Mouse (Mus musculus) intestine, postnatal 0 days (tissue): ENCODE data around the gene Cdh15. TPM values are rescaled to one million over a fixed set of nuclear protein-coding genes. Genes with fewer than 3 reads are reported as not detected.

ENCODE experiments used
- ATAC-seq: fragments of 200-750 bp; cut with Nextera tagmentation; 2 replicates; pipeline ENCODE4 v1.8.0; 2017; ENCODE audit warnings: mild to moderate bottlenecking, moderate TSS enrichment, moderate library complexity
- H3K27ac ChIP-seq: fragments of 300-500 bp; sonication (generic); 2 replicates; pipeline ENCODE4 v1.5.1; 2014; ENCODE audit warnings: mild to moderate bottlenecking, low read depth, low read length, moderate library complexity
- H3K27me3 ChIP-seq: fragments of 300-500 bp; sonication (generic); replicated peaks from 2 replicates; pipeline ENCODE4 v1.6.1; 2014; ENCODE audit warnings: low read length, mixed read lengths; ENCODE audit not compliant: control insufficient read depth, insufficient read depth
- H3K36me3 ChIP-seq: fragments of 300-500 bp; sonication (generic); 2 replicates; pipeline ENCODE4 v1.6.1; 2014; ENCODE audit warnings: mild to moderate bottlenecking, moderate library complexity; ENCODE audit not compliant: control insufficient read depth, insufficient read depth
- H3K4me1 ChIP-seq: fragments of 300-500 bp; sonication (generic); replicated peaks from 2 replicates; pipeline ENCODE4 v1.6.1; 2014; ENCODE audit warnings: antibody characterized with exemption, low read length, mixed read lengths; ENCODE audit not compliant: control insufficient read depth, insufficient read depth
- H3K4me2 ChIP-seq: fragments of 300-500 bp; sonication (generic); replicated peaks from 2 replicates; pipeline ENCODE4 v1.6.1; 2014; ENCODE audit warnings: low read depth, mild to moderate bottlenecking, moderate library complexity
- H3K4me3 ChIP-seq: fragments of 300-500 bp; sonication (generic); 2 replicates; pipeline ENCODE4 v1.5.1; 2014; ENCODE audit warnings: low read depth, low read length
- H3K9ac ChIP-seq: fragments of 300-500 bp; sonication (generic); 2 replicates; pipeline ENCODE4 v1.6.1; 2014; ENCODE audit warnings: mild to moderate bottlenecking, low read depth, low read length
- H3K9me3 ChIP-seq: fragments of 300-500 bp; sonication (generic); 2 replicates; pipeline ENCODE4 v1.6.1; 2016; ENCODE audit warnings: mixed run types; ENCODE audit not compliant: control insufficient read depth
- CTCF ChIP-seq: sonication (generic); IDR thresholded peaks from 2 replicates; pipeline ENCODE4 v1.5.1; 2016; ENCODE audit warnings: low read depth, mild to moderate bottlenecking, control low read depth, antibody characterized with exemption, moderate library complexity
- WGBS: fragments of 180-500 bp; shearing (Covaris S2); extraction: QIAGEN DNeasy Blood & Tissue Kit; methylation state at CpG from one replicate; pipeline ENCODE4 v1.1.7; 2014; 5-methylcytosine and 5-hydroxymethylcytosine counted together
- polyA plus RNA-seq: library from polyadenylated mRNA; unstranded; fragments of >200 nt; fragmentation: Nextera tagmentation; extraction: Ambion mirVana; gene quantifications from 2 replicates; pipeline ENCODE4 v1.2.1, GENCODE M21; 2015

Gene Cdh15
- polyA plus RNA-seq, 1 experiment from 2014 or later = 0.07 TPM

DNA sequence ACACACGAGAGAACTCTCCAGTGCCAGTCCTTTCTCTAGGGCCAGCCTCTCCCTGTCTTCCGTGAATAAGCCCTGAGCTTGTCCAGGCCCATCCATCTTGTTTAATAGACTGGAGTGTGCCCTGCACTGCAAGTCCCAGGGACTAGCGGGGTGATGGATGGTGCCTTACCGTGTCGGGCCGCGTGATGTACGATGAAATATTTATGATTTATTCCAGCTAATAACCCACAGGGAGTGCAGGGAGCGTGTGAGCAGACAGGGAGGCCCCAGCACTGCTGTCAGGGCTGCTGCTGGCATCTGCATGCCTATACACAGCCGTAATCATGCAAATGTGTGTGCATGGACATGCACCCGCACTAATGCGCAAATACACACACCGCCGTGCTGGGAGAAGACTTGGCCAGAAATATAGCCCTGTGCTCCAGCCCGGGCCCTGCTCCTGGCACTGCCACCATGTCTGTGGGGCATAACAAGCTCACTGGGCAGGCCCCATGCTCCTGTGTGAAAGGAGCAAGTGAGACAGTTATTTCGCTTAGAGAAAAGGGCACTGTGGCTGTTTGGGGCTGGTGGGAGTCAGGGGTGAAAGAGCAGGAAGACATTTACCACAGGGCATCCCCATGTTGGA is 35.8 kb upstream of the Cdh15 start:
- Histone ChIP-seq H3K27ac (no peak overlapping the region), H3K27me3 (no peaks in the 10 kb centered on the region), H3K4me1 (no peaks in the 10 kb centered on the region), H3K4me2 (no peak overlapping the region), H3K9ac (no peak overlapping the region), H3K36me3 (peaks cover 53% of the 10 kb centered on the region), H3K9me3 (no peaks in the 10 kb centered on the region), H3K4me3 (no peak overlapping the region)
- no peak for TF ChIP-seq CTCF
- 87% methylated on average over 16 of the region's 16 CpGs for WGBS
- ATAC-seq = no peak

DNA sequence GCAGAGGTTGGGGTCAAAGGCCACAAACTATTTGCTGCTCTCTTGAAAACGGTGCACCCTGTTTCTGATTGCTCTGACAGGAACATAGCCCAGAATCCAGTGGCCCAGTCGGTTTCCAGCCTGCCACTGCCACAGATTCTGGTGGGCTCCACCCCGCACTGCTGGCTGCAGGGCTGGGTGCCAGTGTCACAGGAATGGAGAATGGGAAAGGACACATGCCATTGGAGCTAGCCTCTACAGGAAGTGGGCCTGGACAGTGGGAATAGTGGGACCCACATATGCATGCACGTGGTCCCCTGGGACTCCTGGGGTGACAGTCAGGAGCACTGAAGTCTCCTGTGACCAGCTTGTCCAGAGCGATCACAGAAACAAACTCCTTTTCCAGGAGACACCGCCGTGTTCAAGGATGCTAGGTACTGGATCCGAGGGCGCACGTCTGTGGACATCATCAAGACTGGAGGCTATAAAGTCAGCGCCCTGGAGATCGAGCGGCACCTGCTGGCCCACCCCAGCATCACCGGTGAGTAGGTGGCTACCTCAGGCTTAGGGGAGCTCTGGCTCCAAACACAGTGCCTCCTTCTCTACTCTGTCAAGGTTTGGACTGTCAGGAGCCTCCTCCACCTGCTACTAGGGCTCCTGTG is 35.0 kb upstream of the Cdh15 start:
- no peak overlapping the region for H3K4me3 ChIP-seq
- no peaks in the 10 kb centered on the region for H3K27me3 ChIP-seq
- H3K9ac ChIP-seq = no peak overlapping the region
- no peak overlapping the region for H3K27ac ChIP-seq
- 73% methylated on average over 14 of the region's 14 CpGs for WGBS
- ATAC-seq = no peak
- no peak overlapping the region for H3K4me2 ChIP-seq
- H3K9me3 ChIP-seq = no peaks in the 10 kb centered on the region
- peak; percentile 62 for TF ChIP-seq CTCF
- H3K4me1 ChIP-seq = no peaks in the 10 kb centered on the region
- H3K36me3 ChIP-seq = peaks cover 49% of the 10 kb centered on the region

DNA sequence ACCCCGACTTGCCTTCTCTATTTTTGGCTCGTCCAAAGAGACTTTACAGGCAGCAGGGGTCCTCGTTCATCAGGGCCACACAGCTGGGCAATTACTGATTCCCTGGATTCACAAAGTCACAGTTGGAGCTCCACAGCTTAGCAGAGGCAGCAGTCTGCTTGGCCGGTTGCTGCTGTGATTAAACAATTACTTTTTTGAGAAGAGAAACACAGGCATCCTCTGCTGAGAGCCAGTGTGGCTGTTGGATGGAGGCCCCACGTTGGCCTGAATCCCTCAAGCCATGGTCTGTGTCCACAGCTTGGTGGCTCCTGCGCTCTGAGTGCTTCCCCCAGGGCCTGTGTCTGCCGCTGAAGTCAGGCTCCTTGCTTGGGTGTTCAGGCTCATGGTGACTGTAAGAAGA is 33.2 kb upstream of the Cdh15 start:
- no peak for TF ChIP-seq CTCF
- Histone ChIP-seq H3K27ac (no peak overlapping the region), H3K27me3 (no peaks in the 10 kb centered on the region), H3K4me1 (no peaks in the 10 kb centered on the region), H3K4me2 (no peak overlapping the region), H3K36me3 (peaks cover 49% of the 10 kb centered on the region), H3K4me3 (no peak overlapping the region), H3K9me3 (no peaks in the 10 kb centered on the region), H3K9ac (no peak overlapping the region)
- ATAC-seq = no peak
- WGBS = 54% methylated on average over 7 of the region's 7 CpGs

DNA sequence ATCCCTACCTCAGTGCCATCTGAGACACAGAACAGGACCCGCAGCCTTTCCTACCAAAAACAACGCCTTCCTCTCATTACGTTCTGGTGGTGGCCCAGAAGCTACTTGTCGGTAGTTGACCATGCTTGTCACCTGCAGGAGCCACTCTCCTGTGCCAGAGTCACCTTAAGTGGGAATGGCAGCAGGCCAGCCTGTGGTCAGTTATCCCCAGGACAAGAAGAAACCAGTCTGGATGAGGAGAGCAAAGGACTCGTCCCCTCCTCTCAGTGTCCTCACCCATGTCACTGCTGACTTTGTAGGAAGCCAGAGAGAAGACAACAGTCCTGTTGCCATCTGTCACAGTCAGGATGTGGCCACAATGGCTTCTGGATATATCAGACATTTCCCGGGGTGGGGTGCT is 30.8 kb upstream of the Cdh15 start:
- no peak overlapping the region for H3K9ac ChIP-seq
- H3K36me3 ChIP-seq = peaks cover 34% of the 10 kb centered on the region
- H3K9me3 ChIP-seq = no peaks in the 10 kb centered on the region
- no peak overlapping the region for H3K27ac ChIP-seq
- TF ChIP-seq CTCF = no peak
- no peak overlapping the region for H3K4me2 ChIP-seq
- H3K4me1 ChIP-seq = no peaks in the 10 kb centered on the region
- no peak overlapping the region for H3K4me3 ChIP-seq
- no peak for ATAC-seq
- WGBS = 89% methylated on average over 6 of the region's 6 CpGs
- H3K27me3 ChIP-seq = no peaks in the 10 kb centered on the region

DNA sequence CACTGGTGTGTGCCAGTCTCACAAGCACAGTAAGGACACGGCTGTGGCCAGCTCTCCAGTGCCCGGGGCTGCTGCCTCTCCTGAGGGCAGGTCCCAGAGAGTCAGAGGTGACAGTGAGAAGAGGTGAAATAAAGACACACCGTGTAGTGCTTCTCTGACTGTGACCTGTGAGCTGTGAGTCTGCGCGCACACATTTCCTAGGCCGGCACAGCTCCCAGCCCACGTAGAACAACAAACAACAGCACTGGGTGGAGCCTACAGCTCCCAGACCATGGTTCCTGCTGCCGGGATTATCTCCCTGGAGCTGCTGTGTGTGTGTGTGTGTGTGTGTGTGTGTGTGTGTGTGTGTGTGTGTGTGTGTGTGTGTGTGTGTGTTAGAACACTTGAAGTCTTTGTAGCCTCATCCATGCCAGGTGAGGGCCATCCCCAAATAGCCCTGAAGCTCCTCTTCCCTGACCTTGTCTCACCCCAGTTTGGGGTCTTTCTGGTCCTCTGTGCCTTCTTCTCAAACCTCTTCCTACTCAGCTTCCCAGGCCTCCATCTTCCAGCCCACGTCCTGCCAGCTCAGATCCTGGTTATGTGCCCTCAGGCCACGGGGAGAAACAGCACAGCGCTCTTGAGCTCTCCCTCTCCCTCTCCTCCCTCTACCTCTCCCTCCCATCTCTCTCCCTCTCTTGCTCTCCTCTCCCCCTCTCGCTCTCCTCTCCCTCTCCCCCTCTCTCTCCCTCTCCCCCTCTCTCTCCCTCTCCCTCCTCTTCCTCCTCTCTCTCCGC is 29.9 kb upstream of the Cdh15 start:
- TF ChIP-seq CTCF = no peak
- no peak overlapping the region for H3K27ac ChIP-seq
- H3K4me1 ChIP-seq = no peaks in the 10 kb centered on the region
- H3K27me3 ChIP-seq = no peaks in the 10 kb centered on the region
- ATAC-seq = no peak
- H3K9ac ChIP-seq = no peak overlapping the region
- no peaks in the 10 kb centered on the region for H3K9me3 ChIP-seq
- WGBS = 47% methylated on average over 13 of the region's 13 CpGs
- H3K4me3 ChIP-seq = no peak overlapping the region
- H3K36me3 ChIP-seq = peaks cover 32% of the 10 kb centered on the region
- no peak overlapping the region for H3K4me2 ChIP-seq

DNA sequence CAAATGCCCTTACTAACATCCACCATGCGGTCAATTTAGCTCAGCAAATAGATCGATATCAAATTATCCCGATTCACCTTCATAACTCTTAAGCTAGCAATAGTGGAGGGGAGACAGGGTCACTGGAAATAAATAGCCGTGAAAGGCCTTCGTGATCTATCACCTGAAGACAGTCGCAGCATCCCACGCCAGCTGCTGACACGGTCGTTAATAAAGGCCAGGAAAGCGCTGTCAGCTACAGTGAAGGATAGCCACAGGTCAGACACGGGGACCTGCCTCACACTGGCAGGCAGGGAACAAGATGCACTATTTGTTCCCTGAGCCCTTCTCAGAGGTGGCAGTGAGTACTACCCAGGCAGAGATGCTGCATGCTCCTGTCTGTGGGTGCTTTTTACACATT is 28.0 kb upstream of the Cdh15 start:
- H3K9me3 ChIP-seq = no peaks in the 10 kb centered on the region
- no peak overlapping the region for H3K4me3 ChIP-seq
- 70% methylated on average over 11 of the region's 11 CpGs for WGBS
- no peaks in the 10 kb centered on the region for H3K4me1 ChIP-seq
- H3K27me3 ChIP-seq = no peaks in the 10 kb centered on the region
- peaks cover 16% of the 10 kb centered on the region; the same call in 1 of the 2 replicates for H3K36me3 ChIP-seq
- no peak for TF ChIP-seq CTCF
- no peak overlapping the region for H3K9ac ChIP-seq
- H3K27ac ChIP-seq = no peak overlapping the region
- no peak for ATAC-seq
- no peak overlapping the region for H3K4me2 ChIP-seq
